In genomic region chr4:9771103-9771474, GRCm38 (mm10) we compare ENCODE assay signal across 8 mouse cellular contexts.
DNase-seq lines count a peak whose midpoint lies in the region; ATAC-seq and TF ChIP-seq lines count a peak whose summit lies in the region.

No protein-coding gene starts in this region.

- no peaks in the 10 kb centered on the region for H3K27me3 ChIP-seq in kidney, embryonic 14.5 days (ENCODE audit: control insufficient read depth, insufficient read depth, low read length)
- H3K27me3 ChIP-seq in MEL (ENCODE audit: control insufficient read depth in 1 of 2, insufficient read depth in 2 of 2, low read length in 2 of 2): no peaks in the 10 kb centered on the region
- no peaks in the 10 kb centered on the region for H3K27me3 ChIP-seq in intestine, embryonic 15.5 days (replicated peaks)

- 2% methylated on average over 5 of the region's 5 CpGs for WGBS in kidney, embryonic 14.5 days
- WGBS in intestine, embryonic 15.5 days: under 1% methylated on average over 5 of the region's 5 CpGs

- peak overlapping the region; percentile 73 for H3K9ac ChIP-seq in kidney, embryonic 14.5 days (ENCODE audit: low read depth, low read length)
- H3K9ac ChIP-seq in MEL (ENCODE audit: control insufficient read depth, low read depth, low read length, poor library complexity, severe bottlenecking): peak overlapping the region; percentile 75
- H3K9ac ChIP-seq in intestine, embryonic 15.5 days: peak overlapping the region; percentile 54

- H3K9me3 ChIP-seq in kidney, embryonic 14.5 days (ENCODE audit: control insufficient read depth, low read length): no peaks in the 10 kb centered on the region
- H3K9me3 ChIP-seq in MEL (replicated peaks; ENCODE audit: insufficient read depth, low read length): no peaks in the 10 kb centered on the region
- H3K9me3 ChIP-seq in intestine, embryonic 15.5 days: no peaks in the 10 kb centered on the region

- peak overlapping the region; percentile 80 for H3K27ac ChIP-seq in kidney, embryonic 14.5 days (ENCODE audit: low read depth, low read length)
- H3K27ac ChIP-seq in MEL (ENCODE audit: control insufficient read depth, low read depth, low read length): peak overlapping the region; percentile 83
- H3K27ac ChIP-seq in embryonic fibroblast, embryonic 13.5 days (ENCODE audit: insufficient read depth, low read length): peak overlapping the region; percentile 34
- H3K27ac ChIP-seq in intestine, embryonic 15.5 days: peak overlapping the region; percentile 45

- TF ChIP-seq POLR2A in MEL (IDR thresholded peaks at IDR 0.05; ENCODE audit: control insufficient read depth in 1 of 2, insufficient read depth in 1 of 2, low read depth in 1 of 2, low read length in 2 of 2, poor library complexity in 1 of 2): no peak
- TF ChIP-seq POLR2A in embryonic fibroblast, embryonic 13.5 days (IDR thresholded peaks at IDR 0.05; ENCODE audit: low read depth, low read length): no peak

- peak overlapping the region; percentile 62 for H3K4me3 ChIP-seq in kidney, embryonic 14.5 days (ENCODE audit: low read length)
- peak overlapping the region; percentile 62 to 68 for H3K4me3 ChIP-seq in MEL (ENCODE audit: control insufficient read depth in 1 of 2, insufficient read depth in 1 of 2, low read depth in 2 of 2, low read length in 2 of 2)
- peak overlapping the region; percentile 59 for H3K4me3 ChIP-seq in embryonic fibroblast, embryonic 13.5 days (ENCODE audit: insufficient read depth, low read length)
- peak overlapping the region; percentile 48 for H3K4me3 ChIP-seq in intestine, embryonic 15.5 days (replicated peaks)

- no peaks in the 10 kb centered on the region for H3K36me3 ChIP-seq in kidney, embryonic 14.5 days (ENCODE audit: control insufficient read depth, insufficient read depth, low read length)
- peaks cover 0 to 4% of the 10 kb centered on the region in 2 experiments; a peak in 1 of 4 replicates for H3K36me3 ChIP-seq in MEL (ENCODE audit: control insufficient read depth in 1 of 2, insufficient read depth in 2 of 2, low read length in 2 of 2)
- no peaks in the 10 kb centered on the region for H3K36me3 ChIP-seq in intestine, embryonic 15.5 days

- ATAC-seq in kidney, embryonic 14.5 days (ENCODE audit: low FRiP score, low TSS enrichment): peak; percentile 51
- peak; percentile 84 for ATAC-seq in intestine, embryonic 15.5 days
- peak; percentile 43; the same call in 1 of the 2 replicates for ATAC-seq in monocyte, adult 5-6 weeks (replicated peaks; ENCODE audit: insufficient number of reproducible peaks, low FRiP score, low TSS enrichment, poor library complexity, severe bottlenecking)

- TF ChIP-seq EP300 in MEL (IDR thresholded peaks at IDR 0.05; ENCODE audit: low read depth in 1 of 2, low read length in 2 of 2): no peak

- DNase-seq in kidney, postnatal 4 days: no peak
- DNase-seq in MEL (ENCODE audit: low read depth, low spot score): peak; percentile 88
- no peak for DNase-seq in right cerebral cortex, postnatal 36 days (ENCODE audit: low spot score in 2 of 2)
- no peak for DNase-seq in cerebellum, postnatal 25 days

- H3K79me2 ChIP-seq in MEL (ENCODE audit: control insufficient read depth, insufficient read depth, low read length, poor library complexity): no peaks in the 10 kb centered on the region; the same call in 1 of the 2 replicates

- peak in 2 of 3 experiments; percentile 9 to 71; a peak in 2 of 6 replicates for TF ChIP-seq CTCF in MEL (IDR thresholded peaks at IDR 0.05 in 2 of 3, conservative IDR thresholded peaks at IDR 0.05 in 1 of 3; ENCODE audit: control insufficient read depth in 1 of 3, insufficient read depth in 1 of 3, low read depth in 2 of 3, low read length in 3 of 3, poor library complexity in 1 of 3, severe bottlenecking in 1 of 3)
- no peak for TF ChIP-seq CTCF in embryonic fibroblast, embryonic 13.5 days (IDR thresholded peaks at IDR 0.05; ENCODE audit: borderline replicate concordance, insufficient read depth, low read length)

- H3K4me2 ChIP-seq in kidney, embryonic 14.5 days (replicated peaks; ENCODE audit: low read depth, low read length): peak overlapping the region; percentile 87
- peak overlapping the region; percentile 78 for H3K4me2 ChIP-seq in intestine, embryonic 15.5 days (replicated peaks)

- TF ChIP-seq RAD21 in MEL (IDR thresholded peaks at IDR 0.05; ENCODE audit: low read depth, low read length): peak; percentile 87

- H3K4me1 ChIP-seq in kidney, embryonic 14.5 days (ENCODE audit: control insufficient read depth, insufficient read depth, low read length): no peaks in the 10 kb centered on the region
- peaks cover 0 to 3% of the 10 kb centered on the region in 2 experiments; a peak in 1 of 4 replicates for H3K4me1 ChIP-seq in MEL (ENCODE audit: control insufficient read depth in 1 of 2, insufficient read depth in 2 of 2, low read length in 2 of 2)
- no peaks in the 10 kb centered on the region for H3K4me1 ChIP-seq in embryonic fibroblast, embryonic 13.5 days (ENCODE audit: control insufficient read depth, insufficient read depth, low read length)
- H3K4me1 ChIP-seq in intestine, embryonic 15.5 days (replicated peaks): no peaks in the 10 kb centered on the region

TF ChIP-seq in MEL, 35 proteins besides CTCF, POLR2A, EP300 and RAD21:
- TF ChIP-seq SMC3 (IDR thresholded peaks at IDR 0.05; ENCODE audit: low read depth, low read length): peak; percentile 76
- TF ChIP-seq ZNF384 (IDR thresholded peaks at IDR 0.05; ENCODE audit: low read depth, low read length): peak; percentile 90
- TF ChIP-seq MYC (IDR thresholded peaks at IDR 0.05; ENCODE audit: low read depth, low read length): peak; percentile 51
- TF ChIP-seq GATA1 (IDR thresholded peaks at IDR 0.05; ENCODE audit: low read depth, low read length): no peak
- no peak for TF ChIP-seq JUND (IDR thresholded peaks at IDR 0.05; ENCODE audit: low read depth, low read length)
- TF ChIP-seq ZC3H11A (IDR thresholded peaks at IDR 0.05; ENCODE audit: low read depth, low read length): peak; percentile 84
- TF ChIP-seq NRF1 (IDR thresholded peaks at IDR 0.05; ENCODE audit: insufficient read depth, low read depth, low read length, poor library complexity, severe bottlenecking): peak; percentile 37; the same call in 1 of the 2 replicates
- no peak; the same call in none of the 2 replicates for TF ChIP-seq SIN3A (IDR thresholded peaks at IDR 0.05; ENCODE audit: low read length)
- no peak for TF ChIP-seq POLR2AphosphoS5 (IDR thresholded peaks at IDR 0.05; ENCODE audit: borderline replicate concordance, low read depth, low read length)
- TF ChIP-seq USF2 (IDR thresholded peaks at IDR 0.05; ENCODE audit: borderline replicate concordance in 1 of 2, insufficient read depth in 1 of 2, low read depth in 1 of 2, low read length in 2 of 2): no peak
- no peak for TF ChIP-seq KAT2A (conservative IDR thresholded peaks at IDR 0.05; ENCODE audit: low read depth, low read length)
- no peak; the same call in 1 of the 2 replicates for TF ChIP-seq MXI1 (IDR thresholded peaks at IDR 0.05; ENCODE audit: low read depth, low read length)
